Mouse (Mus musculus) layer of hippocampus, adult 8-10 months (tissue): ENCODE results near the gene Phyhd1. TPM values are rescaled to one million over a fixed set of nuclear protein-coding genes. Genes with fewer than 3 reads are reported as not detected.
A peak's percentile ranks its signal among the peaks of the same experiment; 100 is the strongest.

Source experiments
- DNase-seq, 2 experiments: peaks; one replicate each; pipeline ENCODE4 v3.0.0; 2022; ENCODE audit warnings: low spot score in 2 of 2
- total RNA-seq, 4 experiments: library from RNA; stranded (reverse); gene quantifications; 2 replicates each; pipeline ENCODE4 v1.2.4; 2022

Gene Phyhd1
- 10 to 100 TPM; 19.3 to 33.3 (median 24.4) TPM for total RNA-seq

DNA sequence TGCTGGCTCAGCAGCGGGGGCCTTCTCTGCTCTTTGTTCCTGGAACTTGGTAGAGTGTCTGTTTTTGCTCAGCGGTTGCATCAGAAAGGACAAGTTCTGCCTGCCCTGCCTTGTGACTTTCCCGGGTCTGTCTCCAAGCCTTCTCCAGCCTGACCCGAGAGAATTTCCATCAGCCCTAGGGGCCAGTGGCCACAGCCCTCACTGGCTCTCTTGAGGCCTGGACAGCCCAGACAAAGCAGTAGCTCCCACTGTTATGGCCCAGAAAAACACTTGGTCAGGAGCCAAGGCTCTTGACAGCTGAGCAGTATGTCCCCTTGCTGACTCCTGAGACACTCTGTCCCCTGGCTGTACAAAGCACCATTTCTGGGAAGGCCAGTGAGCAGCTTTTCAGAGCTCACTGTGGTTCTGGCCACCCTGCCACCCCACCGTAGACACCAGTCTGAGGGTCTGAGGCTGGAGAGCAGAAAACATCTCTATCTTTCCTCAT is at the start of gene Phyhd1:
Phyhd1 (plus strand) TSS at position 437 of the 487 bp plus-strand sequence.
- DNase-seq, result peak; percentile 66 to 77

DNA sequence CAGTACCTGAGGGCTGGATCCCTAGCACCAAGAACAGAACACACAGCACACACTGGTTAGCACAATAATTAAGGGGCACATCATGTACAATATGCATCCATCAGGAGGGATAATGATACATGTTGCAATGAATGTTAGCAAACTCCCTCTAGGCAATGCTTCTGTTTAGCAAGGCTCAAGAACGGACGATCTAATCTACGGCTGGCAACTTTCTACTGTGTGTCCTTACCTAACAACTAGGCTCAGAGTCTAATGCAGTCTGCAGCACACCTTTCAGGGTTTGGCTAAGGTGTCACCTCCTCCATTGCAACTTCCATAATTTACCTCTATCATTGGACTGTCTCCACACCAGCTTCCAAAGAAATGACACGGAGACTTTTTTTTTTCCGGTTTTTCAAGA is 49.7 kb upstream of the Phyhd1 start:
- no peak for DNase-seq

DNA sequence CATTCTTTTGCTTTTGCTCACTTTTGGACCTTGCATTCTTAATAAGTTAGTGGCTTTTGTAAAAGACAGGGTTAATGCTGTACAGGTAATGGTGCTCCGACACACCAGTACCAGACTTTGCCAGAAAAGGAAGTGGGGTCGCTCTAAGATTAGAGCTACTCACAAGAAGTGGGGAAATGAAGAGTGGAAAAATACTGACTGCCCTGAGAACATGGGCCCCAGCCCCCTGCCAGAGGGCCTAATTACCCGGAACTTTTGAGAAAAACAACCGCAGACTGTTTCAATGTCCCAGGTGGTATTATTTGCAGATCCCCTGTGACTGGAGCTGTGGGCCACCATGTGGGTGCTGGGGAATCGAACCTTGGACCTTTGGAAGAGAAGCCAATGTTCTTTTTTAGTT is 30.4 kb upstream of the Phyhd1 start:
- DNase-seq, result no peak

DNA sequence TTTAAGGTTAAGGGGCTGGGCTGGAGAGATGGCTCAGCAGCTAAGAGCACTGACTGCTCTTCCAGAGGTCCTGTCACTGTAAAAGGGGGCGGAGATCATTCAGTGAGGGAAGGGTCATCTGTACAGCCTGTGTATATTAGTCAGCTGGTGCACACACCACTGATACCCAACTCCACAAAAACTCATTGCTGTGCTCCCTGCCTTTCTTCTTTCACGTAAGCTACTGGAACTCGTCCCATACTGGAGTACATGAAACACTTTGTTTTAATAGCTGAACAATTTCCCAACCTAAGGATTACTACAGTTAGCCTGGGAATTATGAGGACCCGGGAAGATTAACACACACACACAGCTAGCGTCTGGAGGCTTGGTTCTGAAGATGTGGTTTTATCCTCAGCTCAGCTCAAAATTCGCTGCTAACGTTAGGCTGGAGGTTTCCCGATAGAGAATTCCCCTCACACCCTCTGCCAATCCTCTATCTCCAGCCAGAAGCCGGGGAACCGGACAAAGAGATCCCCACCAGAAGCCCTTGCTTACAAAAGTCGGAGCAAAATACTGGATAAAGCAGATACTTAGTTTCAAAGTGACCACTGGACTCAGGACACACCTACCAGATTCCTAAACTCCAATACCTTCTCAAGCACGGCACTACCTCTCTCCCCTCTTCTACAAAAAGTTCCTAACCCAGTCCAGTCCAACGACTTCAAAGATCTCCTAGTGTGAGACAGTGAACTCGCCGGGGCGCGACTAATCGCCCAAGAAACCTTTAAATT is 29.4 kb upstream of the Phyhd1 start:
- peak in 1 of 2 experiments; percentile 28 for DNase-seq

DNA sequence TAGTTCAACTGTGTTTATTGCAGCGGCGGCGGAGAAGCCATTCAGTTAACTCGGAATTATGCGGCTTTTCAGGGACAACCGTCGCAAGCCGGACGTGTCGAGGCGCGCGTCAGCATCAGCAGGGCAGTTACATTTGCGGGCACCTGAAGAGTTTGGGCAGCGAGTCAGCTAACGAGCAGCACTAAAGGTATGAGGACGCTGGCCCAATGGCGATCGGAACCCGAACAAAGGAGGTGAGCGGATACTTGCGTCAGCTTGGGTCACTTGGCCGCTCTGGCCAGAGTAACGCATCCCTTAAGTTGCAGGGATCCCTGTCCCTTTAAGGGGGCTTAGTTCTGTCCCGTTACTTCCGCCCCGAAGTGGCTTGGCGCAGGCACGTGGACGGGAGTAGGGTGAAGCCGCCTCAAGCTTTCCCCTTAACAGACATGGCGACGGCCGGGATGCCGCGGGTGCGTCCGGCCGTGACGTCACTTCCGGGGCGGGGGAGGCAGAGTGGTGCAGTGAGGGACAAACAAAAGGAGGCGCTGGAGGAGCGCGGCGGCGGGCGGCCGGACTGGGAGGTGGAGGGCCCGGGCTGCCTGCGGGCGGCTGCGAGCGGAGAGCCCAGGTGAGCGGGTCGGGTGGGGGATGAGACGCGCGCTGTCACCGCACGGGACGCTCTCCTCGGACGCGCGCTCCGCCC is 28.7 kb upstream of the Phyhd1 start, which contains the start of gene Lrrc8a:
Lrrc8a (plus strand) TSS at position 517 of the 682 bp plus-strand sequence.
- peak; percentile 99 for DNase-seq

DNA sequence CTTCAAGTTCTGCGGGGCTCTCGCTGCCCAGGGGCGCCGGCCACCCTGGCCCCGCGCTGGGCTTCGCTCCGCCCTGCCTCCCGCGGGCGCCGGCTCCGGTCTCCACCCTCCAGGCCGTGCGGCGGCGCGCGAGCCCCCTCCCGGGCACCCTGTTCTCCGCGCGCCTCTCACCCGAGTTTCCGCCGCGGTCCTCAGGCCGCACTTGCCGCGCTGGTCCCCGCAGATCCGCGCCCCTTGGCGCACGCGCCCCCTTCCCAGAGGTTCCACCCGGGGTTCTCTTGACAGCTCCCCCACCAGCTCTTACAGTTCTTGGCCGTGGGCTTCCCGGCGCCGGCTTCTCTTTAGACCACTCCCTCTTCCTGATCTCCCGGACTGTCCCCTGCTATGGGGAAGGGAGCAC is 28.1 kb upstream of the Phyhd1 start:
- DNase-seq, result no peak

DNA sequence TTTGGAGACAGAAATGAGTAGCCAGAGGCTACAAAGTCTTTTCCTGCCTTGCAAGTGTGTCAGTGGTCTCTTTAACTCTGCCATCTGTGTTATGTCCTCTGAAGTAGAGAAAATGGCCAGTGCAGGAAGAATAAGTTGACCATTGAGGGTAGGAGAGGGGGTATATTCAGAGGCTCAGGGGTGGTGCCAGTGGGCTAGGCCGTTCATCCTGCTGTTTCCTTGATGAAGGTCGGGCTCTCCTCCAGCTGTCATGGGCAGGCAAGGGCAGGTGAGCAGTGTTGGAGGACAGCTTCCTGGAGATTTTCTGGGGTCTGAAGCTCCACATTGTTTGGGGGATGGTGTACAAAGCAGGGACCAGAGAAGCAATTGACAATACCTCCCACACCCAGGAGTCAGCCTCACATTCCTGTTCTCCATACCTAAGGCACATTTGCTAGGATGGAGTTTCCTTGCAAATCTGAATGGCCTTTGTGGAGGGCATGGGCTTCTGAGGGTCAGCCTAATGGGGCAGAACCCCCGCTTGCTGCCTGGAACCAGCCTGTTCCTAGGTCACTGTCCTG is 27.0 kb upstream of the Phyhd1 start:
- no peak for DNase-seq

DNA sequence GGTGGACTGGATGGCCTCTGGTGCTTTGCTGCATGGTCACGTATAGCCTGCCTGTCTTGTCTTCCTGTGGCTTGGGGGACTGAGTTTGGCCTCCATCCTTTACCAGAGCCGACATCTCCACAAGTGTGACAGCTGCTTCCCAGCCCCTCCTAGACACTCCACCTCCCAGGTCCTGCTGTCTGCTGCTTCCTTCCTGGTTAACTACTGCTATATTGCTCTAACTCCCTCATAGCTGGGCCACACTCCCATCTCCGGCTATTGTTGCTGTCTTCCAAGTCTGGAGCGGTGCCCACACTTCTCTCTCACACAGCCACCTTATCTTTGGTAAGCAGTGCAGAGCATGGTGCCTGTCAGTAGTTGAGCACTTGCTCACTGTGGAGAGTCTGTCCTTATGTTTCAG is 26.2 kb upstream of the Phyhd1 start:
- no peak for DNase-seq

DNA sequence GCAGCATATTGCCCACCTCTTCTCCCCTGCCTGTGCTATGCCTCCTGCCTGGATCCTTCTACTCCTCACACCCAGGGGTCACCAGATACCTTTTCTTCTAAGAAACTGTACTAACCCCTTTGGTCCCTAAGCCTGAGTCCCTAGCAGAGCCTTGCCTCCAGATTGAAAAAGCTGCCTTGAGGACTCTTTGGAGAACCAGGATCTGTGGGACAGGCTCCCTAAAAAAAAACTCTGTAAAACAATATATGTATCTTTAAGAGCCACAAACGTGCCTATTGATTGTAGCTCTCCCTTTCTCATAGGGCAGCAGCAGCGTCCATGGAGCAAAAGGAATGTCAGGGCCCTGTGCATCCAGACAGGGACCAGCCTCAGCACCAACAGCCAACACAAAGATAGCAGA is 25.7 kb upstream of the Phyhd1 start, which contains the start of gene Gm28035:
Gm28035 (plus strand) TSS at position 301 of the 400 bp plus-strand sequence.
- no peak for DNase-seq

DNA sequence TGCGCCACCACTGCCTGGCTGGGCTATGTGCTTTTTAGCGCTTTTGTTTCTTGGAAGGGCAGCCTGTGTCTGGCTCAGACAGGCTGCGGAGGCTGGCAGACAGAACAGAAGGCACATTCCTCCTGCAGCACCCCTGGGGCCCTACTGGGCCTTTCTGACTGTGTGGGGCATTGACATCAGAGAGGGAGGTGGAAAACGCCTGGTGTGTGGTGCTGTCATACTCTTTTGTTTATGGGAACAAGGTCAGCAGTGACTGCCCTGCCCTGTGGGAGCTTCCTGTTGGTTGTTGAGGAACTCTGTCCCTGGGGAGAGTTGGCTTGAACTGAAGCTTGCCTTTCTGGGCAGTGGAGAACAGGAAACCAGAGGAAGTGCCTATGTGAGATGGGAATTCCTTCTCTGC is 23.5 kb upstream of the Phyhd1 start:
- DNase-seq, result no peak

DNA sequence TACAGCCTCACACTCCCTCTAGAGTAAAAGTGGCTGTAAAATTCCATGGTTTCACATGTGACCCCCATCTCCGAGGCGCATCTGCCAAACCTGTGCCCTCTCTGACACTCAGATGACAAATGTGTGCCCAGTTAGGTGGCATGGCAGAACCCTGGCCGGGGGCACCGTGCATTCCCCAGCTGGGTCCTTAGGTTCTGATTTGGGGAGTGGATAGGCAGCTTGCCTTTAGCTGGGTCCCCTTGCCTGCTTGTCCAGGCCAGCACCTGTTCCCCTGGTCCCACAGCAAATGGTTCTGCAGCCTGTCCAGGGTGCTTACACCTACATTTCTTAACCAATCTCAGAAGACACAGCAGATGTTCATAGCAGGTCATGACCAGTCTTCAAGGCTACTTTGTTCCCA is 22.6 kb upstream of the Phyhd1 start:
- DNase-seq, result no peak

DNA sequence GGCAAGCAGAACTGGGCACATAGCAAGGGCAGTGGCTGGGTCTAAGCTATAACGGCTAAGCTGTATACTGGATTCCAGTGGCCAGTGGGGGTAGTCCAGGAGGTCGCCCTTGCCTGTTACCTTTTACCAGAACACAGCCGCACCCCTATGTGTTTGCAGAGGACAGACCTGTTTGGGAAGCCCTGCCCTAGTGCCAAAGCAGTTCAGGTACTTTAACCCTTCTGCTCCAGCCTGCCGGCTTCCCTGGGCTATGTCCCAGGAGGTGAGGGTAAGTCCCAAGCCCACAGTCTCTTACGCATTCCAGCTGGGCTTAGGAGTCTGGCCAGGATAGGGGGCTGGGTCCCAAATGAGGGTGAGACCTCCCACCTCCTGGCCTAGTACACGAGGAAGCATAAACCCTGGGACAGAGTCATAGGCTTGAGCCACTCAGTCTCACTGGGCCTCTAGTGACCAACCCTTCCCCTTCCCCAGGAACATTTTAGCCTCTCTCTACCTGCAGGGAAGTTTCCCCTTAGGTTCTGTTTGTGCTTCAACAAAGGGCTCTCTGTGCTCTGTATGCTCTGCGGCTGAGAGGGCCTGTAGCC is 21.3 kb upstream of the Phyhd1 start:
- DNase-seq, result no peak

DNA sequence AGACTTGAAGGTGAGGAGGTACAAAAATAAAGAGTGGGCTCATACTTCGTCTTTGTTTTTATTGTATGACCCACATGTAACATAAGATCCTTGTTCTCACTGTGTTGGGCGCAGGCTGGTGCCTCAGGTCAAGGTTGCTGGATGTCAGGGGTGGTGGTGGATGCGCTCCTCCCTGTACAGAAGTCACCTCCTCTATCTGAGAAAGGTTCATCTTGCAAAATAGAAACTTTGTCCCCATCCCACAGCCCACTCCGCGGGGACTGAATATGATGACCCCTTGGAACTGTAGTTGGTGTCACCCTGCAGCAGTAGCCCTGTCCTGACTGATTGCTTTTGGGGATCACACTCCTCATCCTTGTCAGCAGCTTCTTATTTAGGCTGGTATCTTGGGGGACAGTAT is 19.0 kb upstream of the Phyhd1 start:
- DNase-seq, result no peak

DNA sequence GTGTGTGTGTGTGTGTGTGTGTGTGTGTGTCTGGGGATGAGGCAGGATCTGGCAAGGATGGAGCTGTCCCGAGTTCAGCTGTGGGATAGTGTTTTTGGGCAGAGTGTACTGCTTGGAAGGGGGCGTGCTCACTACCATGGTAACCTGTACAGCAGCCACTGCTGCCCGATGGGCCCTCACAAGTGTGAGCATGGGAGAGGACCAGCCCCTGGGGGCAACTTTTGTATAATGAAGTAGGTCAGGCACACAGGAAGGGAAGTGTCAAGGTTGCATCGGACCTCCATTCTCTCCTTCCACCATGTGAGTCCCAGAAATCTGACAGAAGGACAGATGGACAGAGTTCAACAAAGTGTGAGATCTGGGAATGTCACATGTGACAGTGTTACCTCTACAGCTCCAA is 18.3 kb upstream of the Phyhd1 start:
- DNase-seq, result no peak

DNA sequence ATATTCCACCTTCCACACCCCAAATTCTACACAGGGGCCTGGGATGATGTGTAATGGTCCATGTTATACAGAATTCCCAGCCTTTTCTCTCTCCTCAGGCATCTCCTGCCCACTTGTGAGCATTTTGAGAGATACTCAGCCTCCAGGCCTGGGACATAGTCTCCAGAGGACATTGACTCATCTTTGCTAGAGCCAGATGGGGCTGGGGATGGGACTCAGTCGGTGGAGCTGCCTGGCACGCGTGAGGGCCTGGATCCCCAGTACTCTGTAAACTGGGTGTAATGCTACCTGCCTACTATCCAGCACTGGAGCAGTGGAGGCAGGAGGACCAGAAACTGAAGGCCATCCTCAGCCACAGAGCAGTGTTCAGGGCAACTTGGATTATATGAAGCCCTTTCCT is 16.8 kb upstream of the Phyhd1 start:
- DNase-seq, result no peak

DNA sequence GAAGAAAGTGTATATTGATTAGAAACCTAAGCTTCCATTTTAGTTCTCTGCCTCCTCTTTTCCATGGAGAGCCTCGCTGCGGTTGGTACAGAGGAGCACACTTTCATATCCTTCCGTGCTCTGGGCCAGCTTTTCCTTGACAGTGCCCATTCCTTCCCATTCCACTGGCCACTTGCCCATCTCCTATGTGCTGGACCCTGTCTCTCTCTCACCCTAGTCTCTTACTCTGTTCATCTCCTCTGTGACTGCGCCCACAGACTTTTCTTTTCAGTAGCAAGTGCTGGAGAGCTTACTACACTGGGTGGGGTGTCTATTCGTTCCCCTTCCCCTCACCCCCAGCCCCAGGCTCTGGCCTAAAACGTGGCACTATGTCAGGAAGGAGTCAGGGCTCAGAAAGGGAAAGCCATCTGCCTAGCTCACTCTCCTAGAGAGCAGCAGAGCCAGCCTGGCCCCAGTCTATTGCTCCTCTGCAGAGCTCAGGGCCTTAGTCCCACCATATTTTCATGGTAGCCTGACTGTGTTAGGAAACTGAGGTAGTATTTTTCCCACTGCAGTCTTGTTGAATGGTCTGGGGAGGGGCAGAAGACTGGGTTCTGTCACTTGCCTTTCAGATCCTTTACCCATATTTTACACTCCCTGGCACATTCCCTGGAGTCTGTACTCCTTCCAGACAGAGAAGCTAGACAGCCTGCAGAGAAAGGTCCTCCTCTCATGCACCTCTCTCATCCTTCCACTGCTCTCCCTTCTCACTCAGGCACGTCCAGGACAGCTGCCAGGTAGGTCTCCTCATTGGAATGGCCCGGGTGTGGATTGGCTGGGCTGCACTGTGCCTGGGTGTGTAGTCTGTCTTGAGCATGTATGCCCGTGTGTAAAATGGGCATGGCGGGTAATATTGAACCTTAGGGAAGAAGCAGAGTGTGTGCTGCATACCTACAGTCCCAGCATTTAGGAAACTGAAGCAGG is 15.6 kb upstream of the Phyhd1 start:
- no peak for DNase-seq

DNA sequence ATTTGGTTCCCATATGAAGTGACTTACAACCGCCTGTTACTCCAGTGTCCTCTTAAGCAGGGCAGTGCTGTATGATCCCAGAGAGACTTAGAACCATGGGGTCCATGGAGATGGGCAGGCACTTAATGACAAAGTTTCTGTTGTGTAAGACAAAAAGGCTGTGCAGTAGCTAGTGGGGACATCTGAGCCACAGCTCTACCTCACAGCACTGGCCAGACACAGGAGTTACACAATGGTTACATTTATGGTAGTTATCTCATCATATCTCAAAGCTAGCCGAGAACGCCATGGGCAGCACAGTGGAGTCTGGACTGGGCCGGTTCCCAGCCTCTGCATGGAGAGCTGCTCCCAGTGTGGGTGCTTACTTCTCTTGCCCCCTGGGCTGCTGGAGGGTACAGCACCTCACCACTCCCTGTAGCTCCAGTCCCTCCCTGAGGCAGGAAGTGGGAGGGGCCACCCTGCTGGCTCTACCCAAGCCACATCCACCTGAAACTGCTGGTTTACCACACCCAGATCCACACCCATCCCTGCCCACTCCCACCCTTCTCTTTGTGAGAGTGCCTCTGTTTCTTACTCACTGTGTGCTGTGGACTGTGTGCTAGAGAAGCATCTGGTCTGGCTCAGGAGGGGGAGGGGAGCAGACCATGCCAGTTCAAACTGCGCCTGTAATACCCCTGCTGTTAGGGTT is 14.4 kb upstream of the Phyhd1 start:
- no peak for DNase-seq

DNA sequence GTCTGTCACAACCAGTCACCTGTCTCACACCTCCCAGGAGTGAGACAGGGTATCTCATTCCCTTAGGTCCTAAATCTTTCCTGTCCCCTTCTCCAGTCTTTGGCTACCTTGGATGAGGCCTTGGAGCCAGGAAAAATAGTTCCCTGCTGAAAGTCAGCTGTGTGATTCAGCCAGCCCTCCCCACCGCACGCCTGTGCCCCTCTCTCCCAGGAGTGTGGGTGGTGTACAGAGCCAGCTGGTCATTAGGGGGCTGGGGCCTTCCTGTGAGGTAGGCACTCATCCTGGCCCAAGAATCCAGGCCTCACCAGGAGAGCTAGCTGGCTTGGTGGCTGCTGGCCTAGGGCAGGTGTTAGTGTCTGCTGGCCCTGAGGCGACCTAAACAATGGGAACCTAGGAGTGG is 13.5 kb upstream of the Phyhd1 start:
- no peak for DNase-seq

DNA sequence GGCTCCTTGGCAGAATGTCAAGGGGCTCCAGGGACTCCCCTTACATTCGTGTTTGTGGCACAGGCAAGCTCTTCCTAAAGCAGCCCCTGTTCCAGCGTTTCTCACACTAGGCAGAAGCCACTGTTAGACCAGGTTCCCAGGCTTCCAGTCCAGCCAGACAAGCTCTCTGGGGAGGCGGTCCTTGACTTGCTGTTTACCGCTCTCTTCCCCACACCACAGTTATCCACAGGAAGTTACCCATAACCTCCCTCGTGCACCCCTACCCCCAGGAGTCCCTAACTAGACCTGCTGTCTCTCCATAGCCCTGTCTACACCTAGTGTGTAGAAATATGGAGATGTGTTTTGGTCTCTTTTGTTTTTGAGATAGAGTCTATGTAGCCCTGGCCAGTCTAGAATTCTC is 12.2 kb upstream of the Phyhd1 start:
- no peak for DNase-seq
